Mouse (Mus musculus) testis, adult 2 months (tissue): ENCODE measurements around the gene Lamtor3. TPM values are rescaled to one million over a fixed set of nuclear protein-coding genes. Genes with fewer than 3 reads are reported as not detected.

Experiments
- H3K27ac ChIP-seq: fragments of 200-500 bp; 2 replicates; pipeline ENCODE4 v1.5.1; 2012; ENCODE audit warnings: low read depth, low read length; ENCODE audit not compliant: control insufficient read depth, insufficient read depth
- H3K27me3 ChIP-seq: fragments of 200-500 bp; 2 replicates; pipeline ENCODE4 v1.6.1; 2012; ENCODE audit warnings: mild to moderate bottlenecking, low read length, moderate library complexity; ENCODE audit not compliant: control insufficient read depth, insufficient read depth
- H3K36me3 ChIP-seq: fragments of 200-500 bp; 2 replicates; pipeline ENCODE4 v1.6.1; 2012; ENCODE audit warnings: mild to moderate bottlenecking, low read length; ENCODE audit not compliant: control insufficient read depth, insufficient read depth
- H3K4me1 ChIP-seq: fragments of 200-500 bp; 2 replicates; pipeline ENCODE4 v1.6.1; 2012; ENCODE audit warnings: low read length; ENCODE audit not compliant: control insufficient read depth, insufficient read depth
- H3K4me3 ChIP-seq: fragments of 200-500 bp; 2 replicates; pipeline ENCODE4 v1.5.1; 2012; ENCODE audit warnings: low read depth, mild to moderate bottlenecking, low read length, moderate library complexity, mixed read lengths; ENCODE audit not compliant: control insufficient read depth
- CTCF ChIP-seq: fragments of 200-500 bp; IDR thresholded peaks from 2 replicates; pipeline ENCODE4 v1.5.1; 2012; ENCODE audit warnings: low read depth, mild to moderate bottlenecking, inconsistent platforms, low read length, moderate library complexity; ENCODE audit not compliant: control insufficient read depth, insufficient read depth, insufficient replicate concordance
- POLR2A ChIP-seq: fragments of 200-500 bp; IDR thresholded peaks from 2 replicates; pipeline ENCODE4 v1.6.1; 2012; ENCODE audit warnings: low read depth, mild to moderate bottlenecking, inconsistent platforms, low read length, moderate library complexity; ENCODE audit not compliant: control insufficient read depth
- polyA plus RNA-seq: library from polyadenylated mRNA; depleted of rRNA; stranded (reverse); fragments of >200 nt; gene quantifications from 2 replicates; pipeline ENCODE4 v1.2.3, GENCODE M21; 2012

Gene Lamtor3
- polyA plus RNA-seq, 1 experiment, result 15.0 TPM

GRCm38 (mm10) chr3:137968105-137968819 is 50.0 kb downstream of the Lamtor3 start:
- peaks cover 3% of the 10 kb centered on the region; the same call in 1 of the 2 replicates for H3K4me1 ChIP-seq
- no peaks in the 10 kb centered on the region for H3K36me3 ChIP-seq
- H3K27ac ChIP-seq, result no peak overlapping the region
- H3K4me3 ChIP-seq, result no peak overlapping the region
- TF ChIP-seq POLR2A, result no peak
- no peak for TF ChIP-seq CTCF
- no peaks in the 10 kb centered on the region for H3K27me3 ChIP-seq

- peaks cover 3% of the 10 kb centered on the region; the same call in 1 of the 2 replicates for H3K4me1 ChIP-seq
- no peaks in the 10 kb centered on the region for H3K36me3 ChIP-seq
- no peak for TF ChIP-seq POLR2A
- no peak for TF ChIP-seq CTCF
- H3K4me3 ChIP-seq, result no peak overlapping the region
- no peak overlapping the region for H3K27ac ChIP-seq
- no peaks in the 10 kb centered on the region for H3K27me3 ChIP-seq
Measured at GRCm38 (mm10) chr3:137968820-137969486, 50.6 kb downstream of the Lamtor3 start.

GRCm38 (mm10) chr3:137969951-137970350 is 51.6 kb downstream of the Lamtor3 start:
- Histone ChIP-seq H3K4me3 (peak overlapping the region; percentile 39), H3K27ac (no peak overlapping the region), H3K36me3 (no peaks in the 10 kb centered on the region), H3K4me1 (peaks cover 3% of the 10 kb centered on the region), H3K27me3 (no peaks in the 10 kb centered on the region)
- no peak for TF ChIP-seq POLR2A
- no peak for TF ChIP-seq CTCF

- Histone ChIP-seq H3K4me1 (peaks cover 3% of the 10 kb centered on the region), H3K27ac (no peak overlapping the region), H3K27me3 (no peaks in the 10 kb centered on the region), H3K36me3 (no peaks in the 10 kb centered on the region), H3K4me3 (no peak overlapping the region)
- TF ChIP-seq POLR2A, result no peak
- no peak for TF ChIP-seq CTCF
Measured at GRCm38 (mm10) chr3:137972224-137972623, 53.9 kb downstream of the Lamtor3 start.

GRCm38 (mm10) chr3:137972989-137973388 is 54.7 kb downstream of the Lamtor3 start:
- Histone ChIP-seq H3K4me1 (peaks cover 9% of the 10 kb centered on the region), H3K4me3 (no peak overlapping the region), H3K27me3 (no peaks in the 10 kb centered on the region), H3K36me3 (no peaks in the 10 kb centered on the region), H3K27ac (no peak overlapping the region)
- TF ChIP-seq CTCF (no peak), POLR2A (no peak)

- Histone ChIP-seq H3K4me1 (peaks cover 9% of the 10 kb centered on the region), H3K27me3 (no peaks in the 10 kb centered on the region), H3K27ac (no peak overlapping the region), H3K36me3 (no peaks in the 10 kb centered on the region), H3K4me3 (no peak overlapping the region)
- TF ChIP-seq POLR2A, result no peak
- no peak for TF ChIP-seq CTCF
Measured at GRCm38 (mm10) chr3:137974306-137974705, 56.0 kb downstream of the Lamtor3 start.

- H3K27ac ChIP-seq, result no peak overlapping the region
Measured at GRCm38 (mm10) chr3:137975435-137975834, 57.1 kb downstream of the Lamtor3 start.

More at GRCm38 (mm10) chr3:137975435-137975834, 57.1 kb downstream of the Lamtor3 start:
- peaks cover 6% of the 10 kb centered on the region for H3K4me1 ChIP-seq
- TF ChIP-seq CTCF (no peak), POLR2A (no peak)
- H3K27me3 ChIP-seq, result no peaks in the 10 kb centered on the region
- no peak overlapping the region for H3K4me3 ChIP-seq
- no peaks in the 10 kb centered on the region for H3K36me3 ChIP-seq
